In genomic region chr2:156473696-156474095, GRCm38 (mm10) we compare ENCODE assay signal across 17 mouse cellular contexts. TPM values are rescaled to one million over a fixed set of nuclear protein-coding genes. Genes with fewer than 3 reads are reported as not detected.
DNase-seq lines count a peak whose midpoint lies in the region; ATAC-seq and TF ChIP-seq lines count a peak whose summit lies in the region.
"Had no signal": no experiment of that assay in that cellular context is flagged by ENCODE, and none has a peak within 500 bp of the region (broad histone marks: within the 10 kb centered on the region; RNA-seq: fewer than 3 reads in every experiment).

No protein-coding gene starts in this region.

- no peaks in the 10 kb centered on the region for H3K36me3 ChIP-seq in lung, embryonic 15.5 days
- H3K36me3 ChIP-seq in heart, embryonic 11.5 days (ENCODE audit: control insufficient read depth, insufficient read depth, low read length) = no peaks in the 10 kb centered on the region
- H3K36me3 ChIP-seq: embryonic facial prominence, embryonic 13.5 days; liver, embryonic 15.5 days; neural tube, embryonic 13.5 days had no signal

- no peaks in the 10 kb centered on the region for H3K27me3 ChIP-seq in lung, embryonic 15.5 days
- peaks cover 6% of the 10 kb centered on the region for H3K27me3 ChIP-seq in heart, embryonic 11.5 days (ENCODE audit: control insufficient read depth, insufficient read depth, low read length)
- H3K27me3 ChIP-seq: embryonic facial prominence, embryonic 13.5 days; neural tube, embryonic 13.5 days; Patski had no signal

- H3K4me1 ChIP-seq in lung, embryonic 15.5 days = peaks cover 39% of the 10 kb centered on the region
- peaks cover 2% of the 10 kb centered on the region; the same call in 1 of the 2 replicates for H3K4me1 ChIP-seq in lung, adult 2 months (ENCODE audit: control insufficient read depth, insufficient read depth, low read length)
- peaks cover 46% of the 10 kb centered on the region for H3K4me1 ChIP-seq in heart, embryonic 11.5 days (ENCODE audit: control insufficient read depth, insufficient read depth, low read length)

- H3K4me2 ChIP-seq in lung, embryonic 15.5 days = peak overlapping the region; percentile 92; the same call in 1 of the 2 replicates
- H3K4me2 ChIP-seq in heart, embryonic 11.5 days = no peak overlapping the region
- H3K4me2 ChIP-seq: liver, embryonic 15.5 days; midbrain, embryonic 11.5 days; neural tube, embryonic 13.5 days had no signal

- DNase-seq in gastrocnemius, adult 2 months = no peak
- DNase-seq in gastrocnemius, postnatal 10 days = no peak
- DNase-seq in lung, adult 2 months = no peak
- DNase-seq in heart, postnatal 4 days = peak; percentile 42
- no peak for DNase-seq in right cerebral cortex, postnatal 4 days
- DNase-seq: forebrain, postnatal 0 days; kidney, adult 8-10 months; thymus, adult 2 months had no signal

- no peak for TF ChIP-seq POLR2A in lung, adult 2 months (IDR thresholded peaks at IDR 0.05; ENCODE audit: borderline replicate concordance, extremely low read depth, low read depth, low read length)

- no peak for ATAC-seq in lung, embryonic 15.5 days (ENCODE audit: borderline replicate concordance, extremely low read depth, low FRiP score, low TSS enrichment)
- no peak for ATAC-seq in heart, embryonic 11.5 days (replicated peaks; ENCODE audit: insufficient number of reproducible peaks, low FRiP score, low TSS enrichment)
- ATAC-seq: activated CD4-positive, CD25-positive, alpha-beta regulatory T cell, adult 4 months; forebrain, postnatal 0 days; Patski had no signal

- 46% methylated on average over 8 of the region's 8 CpGs for WGBS in lung, embryonic 15.5 days
- 61% methylated on average over 8 of the region's 8 CpGs for WGBS in lung, adult 2 months
- WGBS in heart, embryonic 11.5 days (ENCODE audit: insufficient replicate concordance) = 74% methylated on average over 8 of the region's 8 CpGs

- no peak for TF ChIP-seq CTCF in gastrocnemius, adult 2 months (IDR thresholded peaks at IDR 0.05)
- TF ChIP-seq CTCF in lung, adult 2 months (IDR thresholded peaks at IDR 0.05; ENCODE audit: insufficient read depth, low read length) = no peak

- H3K9me3 ChIP-seq in lung, embryonic 15.5 days = no peaks in the 10 kb centered on the region
- no peaks in the 10 kb centered on the region for H3K9me3 ChIP-seq in heart, embryonic 11.5 days (replicated peaks; ENCODE audit: control insufficient read depth, low read length)
- H3K9me3 ChIP-seq: embryonic facial prominence, embryonic 13.5 days; liver, embryonic 15.5 days; neural tube, embryonic 13.5 days had no signal

- no peak overlapping the region for H3K4me3 ChIP-seq in gastrocnemius, adult 2 months
- H3K4me3 ChIP-seq in lung, embryonic 15.5 days = no peak overlapping the region
- no peak overlapping the region for H3K4me3 ChIP-seq in lung, adult 2 months (replicated peaks; ENCODE audit: extremely low read depth, low read depth, low read length)
- H3K4me3 ChIP-seq in heart, embryonic 11.5 days (ENCODE audit: low read depth, low read length) = no peak overlapping the region
- H3K4me3 ChIP-seq: embryonic facial prominence, embryonic 13.5 days; liver, embryonic 15.5 days; neural tube, embryonic 13.5 days had no signal

- no peak overlapping the region for H3K9ac ChIP-seq in lung, embryonic 15.5 days
- no peak overlapping the region for H3K9ac ChIP-seq in heart, embryonic 11.5 days (ENCODE audit: low read depth, low read length)
- H3K9ac ChIP-seq: embryonic facial prominence, embryonic 13.5 days; forebrain, postnatal 0 days; liver, embryonic 15.5 days; neural tube, embryonic 13.5 days had no signal

- H3K27ac ChIP-seq in gastrocnemius, adult 2 months = peak overlapping the region; percentile 61
- H3K27ac ChIP-seq in lung, embryonic 15.5 days = peak overlapping the region; percentile 91
- 0 out of 2 replicates have a peak overlapping the region, but pooled peaks have one; percentile 22 for H3K27ac ChIP-seq in heart, embryonic 11.5 days (ENCODE audit: low read depth, low read length)
- H3K27ac ChIP-seq: embryonic facial prominence, embryonic 13.5 days; liver, embryonic 15.5 days; macrophage; neural tube, embryonic 13.5 days had no signal

- intact Hi-C loops in gastrocnemius, adult 2 months (cut with DNase I) = no loop called here

RNA-seq across cellular contexts. Expression of gene Epb41l1, which starts 53.0 kb away (rescaled TPM):
- 1 to 10 TPM; 3.8 to 4.6 TPM for total RNA-seq in gastrocnemius, adult 2 months (2021)
- 10 to 100 TPM; 16.1 to 18.9 TPM for total RNA-seq in gastrocnemius, postnatal 10 days (2021)
- 1.6 and 2.8 TPM in 2 replicates for polyA plus RNA-seq in lung, embryonic 15.5 days (2015; fragmentation: Nextera tagmentation; extraction: Ambion mirVana)
- polyA plus RNA-seq in lung, adult 2 months (2012; rRNA removed) = 24.7 and 25.1 TPM in 2 replicates
- polyA plus RNA-seq in heart, embryonic 11.5 days (2014; fragmentation: Nextera tagmentation; extraction: Ambion mirVana) = 1.6 and 2.3 TPM in 2 replicates
- 10 to 100 TPM; 20.5 TPM for total RNA-seq in heart, postnatal 4 days (2021)

Comparison
In these comparisons a context has a peak if more than half of its experiments do, and no peak if none do; other contexts are left out.
1. H3K27ac ChIP-seq: peak in every context shown above with its lines; median percentile 91 in lung, embryonic 15.5 days; 61 in gastrocnemius, adult 2 months; 22 in heart, embryonic 11.5 days.